Mouse (Mus musculus): ENCODE measurements around the gene Ampd1. TPM values are rescaled to one million over a fixed set of nuclear protein-coding genes. Genes with fewer than 3 reads are reported as not detected.

The Ampd1 gene
- polyA plus RNA-seq, 1 experiment from 2014 or later: not detected

DNA sequence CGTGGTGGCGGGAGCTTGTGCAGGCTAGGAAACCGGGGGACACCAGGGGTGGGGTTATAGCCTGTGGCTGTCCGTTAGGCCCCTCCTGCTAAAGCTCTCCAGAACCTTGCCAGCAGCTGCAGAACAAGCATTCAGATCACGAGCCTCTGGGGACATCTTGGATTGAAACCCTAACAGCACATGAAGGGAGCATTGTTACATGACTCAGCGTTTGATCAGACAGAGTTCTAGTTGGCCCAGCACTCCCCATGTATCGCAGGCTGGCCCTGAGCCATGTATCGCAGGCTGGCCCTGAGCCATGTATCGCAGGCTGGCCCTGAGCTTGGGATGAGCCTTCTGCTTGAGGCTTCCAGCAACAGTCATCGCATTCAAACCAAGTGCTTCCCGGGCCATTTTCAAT lies 67.5 kb downstream of the Ampd1 start:
- H3K4me2 ChIP-seq: no peak overlapping the region
- H3K27me3 ChIP-seq: no peaks in the 10 kb centered on the region
- no peak for ATAC-seq (ENCODE audit: low FRiP score)
- WGBS: 90% methylated on average over 11 of the region's 11 CpGs
- H3K27ac ChIP-seq: no peak overlapping the region
- H3K4me3 ChIP-seq: no peak overlapping the region
- H3K4me1 ChIP-seq (replicated peaks): peaks cover under 1% of the 10 kb centered on the region
- H3K9me3 ChIP-seq: no peaks in the 10 kb centered on the region
- no peak overlapping the region for H3K9ac ChIP-seq
- no peaks in the 10 kb centered on the region for H3K36me3 ChIP-seq

DNA sequence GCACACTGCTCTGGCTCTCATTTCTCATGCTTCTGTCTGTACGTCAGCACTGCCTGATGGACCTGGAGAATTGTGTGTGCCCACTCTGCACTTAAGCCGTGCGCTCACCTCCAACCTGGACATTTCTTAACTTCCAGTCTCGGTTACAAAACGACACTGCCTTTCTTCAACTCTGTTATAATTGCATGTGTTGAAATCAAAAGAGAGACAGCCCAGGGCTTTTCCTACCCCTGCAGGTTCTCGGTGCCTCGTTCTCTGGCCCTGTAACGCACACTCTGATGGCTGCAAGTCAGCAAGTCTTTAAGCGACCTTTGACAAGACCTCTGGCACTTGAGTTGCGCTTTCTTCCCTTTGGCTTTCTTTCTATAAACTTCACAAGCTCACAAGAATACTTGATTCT lies 68.6 kb downstream of the Ampd1 start:
- Histone ChIP-seq H3K4me3 (no peak overlapping the region), H3K27me3 (no peaks in the 10 kb centered on the region), H3K36me3 (no peaks in the 10 kb centered on the region), H3K4me1 (replicated peaks) (peaks cover 5% of the 10 kb centered on the region), H3K9ac (no peak overlapping the region), H3K27ac (no peak overlapping the region), H3K9me3 (no peaks in the 10 kb centered on the region), H3K4me2 (no peak overlapping the region)
- 88% methylated on average over 10 of the region's 10 CpGs for WGBS
- no peak for ATAC-seq (ENCODE audit: low FRiP score)

DNA sequence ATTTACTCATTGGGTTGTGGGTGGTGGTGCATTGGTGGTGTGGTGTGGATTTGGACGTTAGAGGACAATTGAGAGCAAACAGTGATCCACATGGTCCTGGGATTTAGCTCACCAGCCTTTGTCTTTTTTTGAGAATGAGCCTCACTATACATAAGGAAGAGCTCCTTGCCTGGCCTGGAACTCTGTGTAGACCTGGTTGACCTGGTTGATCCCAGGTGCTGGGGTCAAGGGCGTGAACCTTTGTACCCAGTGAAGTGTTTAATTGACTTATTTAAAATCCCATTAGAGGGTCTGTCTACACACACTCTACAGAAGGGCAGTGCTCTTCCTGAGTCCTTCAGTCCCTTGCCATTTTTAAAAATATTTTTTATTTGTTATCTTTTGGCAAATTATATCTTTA lies 71.5 kb downstream of the Ampd1 start:
- no peaks in the 10 kb centered on the region for H3K9me3 ChIP-seq
- no peaks in the 10 kb centered on the region for H3K27me3 ChIP-seq
- WGBS: 78% methylated on average over 2 of the region's 2 CpGs
- no peak overlapping the region for H3K4me3 ChIP-seq
- H3K4me1 ChIP-seq (replicated peaks): peaks cover 5% of the 10 kb centered on the region
- ATAC-seq (ENCODE audit: low FRiP score): no peak
- no peak overlapping the region for H3K27ac ChIP-seq
- H3K4me2 ChIP-seq: no peak overlapping the region
- H3K36me3 ChIP-seq: no peaks in the 10 kb centered on the region
- no peak overlapping the region for H3K9ac ChIP-seq

DNA sequence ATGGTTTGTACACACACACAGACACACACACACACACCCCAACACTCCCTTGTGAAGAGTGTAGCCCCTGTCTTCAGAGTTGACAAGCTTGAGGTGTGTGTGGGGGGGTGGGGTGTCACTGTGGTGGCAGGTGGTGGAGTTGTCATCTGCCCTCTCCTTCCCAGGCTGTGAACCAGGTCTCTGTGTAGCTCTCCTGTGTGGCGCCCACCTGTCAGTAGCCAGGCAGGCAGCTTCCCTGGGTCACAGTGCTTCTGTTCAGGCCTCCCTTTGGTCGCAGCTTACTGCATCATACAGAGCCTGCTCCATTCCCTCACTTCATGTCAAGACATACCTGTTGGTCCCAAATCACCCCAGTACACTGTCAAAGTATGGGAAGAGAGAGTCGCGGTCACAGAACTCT lies 72.0 kb downstream of the Ampd1 start:
- Histone ChIP-seq H3K36me3 (no peaks in the 10 kb centered on the region), H3K4me2 (no peak overlapping the region), H3K9me3 (no peaks in the 10 kb centered on the region), H3K27ac (no peak overlapping the region), H3K27me3 (no peaks in the 10 kb centered on the region), H3K4me3 (no peak overlapping the region), H3K9ac (no peak overlapping the region), H3K4me1 (replicated peaks) (peaks cover 5% of the 10 kb centered on the region)
- WGBS: 71% methylated on average over 4 of the region's 4 CpGs
- ATAC-seq (ENCODE audit: low FRiP score): no peak

DNA sequence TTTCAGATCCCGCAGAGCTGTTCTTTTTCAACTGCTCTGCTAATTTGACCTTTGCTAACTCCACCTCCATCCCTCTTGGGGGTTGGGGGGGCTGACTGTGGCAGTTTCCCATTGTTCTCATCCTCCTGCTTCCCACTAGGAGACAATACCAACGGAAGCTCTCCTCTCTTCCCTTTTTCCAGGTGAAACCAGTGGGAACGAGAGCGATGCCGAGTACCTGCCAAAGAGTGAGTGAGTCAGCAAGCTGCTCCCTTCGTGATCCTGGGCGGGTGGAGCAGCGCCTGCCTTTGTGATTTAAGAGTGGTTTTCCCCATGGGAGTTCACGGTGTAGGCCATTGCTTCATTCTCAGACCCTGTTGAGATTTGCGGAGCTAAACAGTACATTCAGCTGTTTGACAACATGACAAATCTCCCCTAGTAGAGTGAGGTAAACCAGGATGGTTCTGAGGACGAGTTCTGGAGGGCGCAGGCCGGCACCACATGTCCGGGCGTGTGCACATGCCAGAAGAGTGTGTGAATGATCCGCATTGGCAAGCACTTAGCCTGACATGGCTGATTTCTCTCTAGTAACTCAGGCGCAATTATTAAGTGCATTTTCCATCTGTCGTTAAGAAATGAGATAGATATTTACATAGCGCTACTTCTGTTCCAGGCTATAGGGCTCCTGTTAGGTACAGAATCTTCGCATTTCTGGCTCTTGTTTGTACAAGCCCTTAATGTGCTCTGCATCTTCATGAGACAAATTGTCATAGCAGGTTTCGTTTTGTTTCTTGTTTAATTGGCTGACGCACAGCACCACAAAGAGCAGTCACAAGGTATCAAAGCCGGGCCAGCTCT lies 72.7 kb downstream of the Ampd1 start:
- Histone ChIP-seq H3K4me2 (peak overlapping the region; percentile 9; the same call in 1 of the 2 replicates), H3K27ac (no peak overlapping the region), H3K4me1 (replicated peaks) (peaks cover 5% of the 10 kb centered on the region), H3K4me3 (no peak overlapping the region), H3K9ac (no peak overlapping the region), H3K36me3 (no peaks in the 10 kb centered on the region), H3K9me3 (no peaks in the 10 kb centered on the region), H3K27me3 (no peaks in the 10 kb centered on the region)
- WGBS: 57% methylated on average over 23 of the region's 23 CpGs
- ATAC-seq (ENCODE audit: low FRiP score): peak; percentile 36; the same call in 1 of the 2 replicates

DNA sequence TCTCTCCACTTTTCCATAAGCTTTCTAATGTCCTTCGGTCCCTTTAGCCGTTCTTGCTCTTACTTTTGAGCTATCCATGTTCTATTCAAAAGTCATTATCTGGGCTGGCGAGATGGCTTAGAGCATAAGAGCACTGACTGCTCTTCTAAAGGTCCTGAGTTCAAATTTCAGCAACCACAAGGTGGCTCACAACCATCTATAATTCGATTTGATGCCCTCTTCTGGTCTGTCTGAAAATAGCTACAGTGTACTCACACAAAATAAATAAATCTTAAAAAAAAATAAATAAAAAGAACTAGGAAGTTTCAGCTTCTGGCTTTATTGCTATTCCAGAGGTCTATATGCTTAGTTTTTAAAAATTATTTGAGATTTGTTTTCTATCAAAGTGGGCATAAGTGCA lies 74.0 kb downstream of the Ampd1 start:
- H3K4me2 ChIP-seq: no peak overlapping the region
- H3K4me3 ChIP-seq: no peak overlapping the region
- 91% methylated on average over 4 of the region's 4 CpGs for WGBS
- peaks cover 5% of the 10 kb centered on the region for H3K4me1 ChIP-seq (replicated peaks)
- H3K9ac ChIP-seq: no peak overlapping the region
- no peaks in the 10 kb centered on the region for H3K9me3 ChIP-seq
- no peaks in the 10 kb centered on the region for H3K36me3 ChIP-seq
- no peaks in the 10 kb centered on the region for H3K27me3 ChIP-seq
- no peak overlapping the region for H3K27ac ChIP-seq
- no peak for ATAC-seq (ENCODE audit: low FRiP score)

DNA sequence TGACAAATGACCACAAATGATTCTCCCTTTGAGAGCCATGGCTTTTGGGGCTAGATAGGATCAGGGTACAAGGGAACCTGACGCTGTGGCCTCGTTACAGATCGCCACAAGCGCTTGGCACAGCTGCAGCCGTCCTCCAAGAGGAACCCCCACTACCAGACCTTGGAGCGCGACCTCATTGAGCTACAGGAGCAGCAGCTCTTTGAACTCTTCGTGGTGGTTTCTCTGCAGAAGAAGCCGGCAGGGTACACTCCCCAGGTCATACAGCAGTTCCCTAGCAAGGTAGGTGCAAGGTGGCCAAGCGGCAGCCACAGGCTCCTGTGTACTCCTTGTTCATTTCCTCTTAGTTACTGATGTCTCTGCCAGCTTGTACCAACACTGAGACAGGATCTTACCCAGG lies 75.1 kb downstream of the Ampd1 start:
- WGBS: 90% methylated on average over 10 of the region's 10 CpGs
- Histone ChIP-seq H3K9ac (no peak overlapping the region), H3K36me3 (no peaks in the 10 kb centered on the region), H3K4me3 (no peak overlapping the region), H3K9me3 (no peaks in the 10 kb centered on the region), H3K4me2 (no peak overlapping the region), H3K27me3 (no peaks in the 10 kb centered on the region), H3K27ac (no peak overlapping the region), H3K4me1 (replicated peaks) (peaks cover 5% of the 10 kb centered on the region)
- ATAC-seq (ENCODE audit: low FRiP score): no peak

Other genes with a start within 250 kb of the Ampd1 start
- not detected in 2 replicates for gene Sycp1, start 137.9 kb upstream of the Ampd1 start, polyA plus RNA-seq (2015; fragmentation: Nextera tagmentation; extraction: Ambion mirVana)
- gene Nr1h5, start 109.9 kb upstream of the Ampd1 start, polyA plus RNA-seq (2015; fragmentation: Nextera tagmentation; extraction: Ambion mirVana): 0.08 TPM in 1 of 2 replicates, not detected in the other
- 54.3 and 64.6 TPM in 2 replicates for gene Sike1, start 78.3 kb upstream of the Ampd1 start, polyA plus RNA-seq (2015; fragmentation: Nextera tagmentation; extraction: Ambion mirVana)
- 448 and 460 TPM in 2 replicates for gene Csde1, start 53.6 kb upstream of the Ampd1 start, polyA plus RNA-seq (2015; fragmentation: Nextera tagmentation; extraction: Ambion mirVana)
- 109 and 111 TPM in 2 replicates for gene Nras, start 15.7 kb upstream of the Ampd1 start, polyA plus RNA-seq (2015; fragmentation: Nextera tagmentation; extraction: Ambion mirVana)
- 1.3 and 1.5 TPM in 2 replicates for gene Dennd2c, start 28.6 kb downstream of the Ampd1 start, polyA plus RNA-seq (2015; fragmentation: Nextera tagmentation; extraction: Ambion mirVana)
- gene Bcas2, start 97.6 kb downstream of the Ampd1 start, polyA plus RNA-seq (2015; fragmentation: Nextera tagmentation; extraction: Ambion mirVana): 233 and 236 TPM in 2 replicates
- gene Trim33, start 205.3 kb downstream of the Ampd1 start, polyA plus RNA-seq (2015; fragmentation: Nextera tagmentation; extraction: Ambion mirVana): 35.9 and 39.5 TPM in 2 replicates

Measured in hindbrain, embryonic 13.5 days (tissue).